Mouse (Mus musculus) yolk sac, embryonic 10.5 days (tissue): ENCODE results near the gene Rpp38.

Experiments used
- DNase-seq: peaks from one replicate; pipeline ENCODE4 v3.0.0-alpha.2; 2017; ENCODE audit warnings: low spot score

Rpp38 gene

GRCm38 (mm10) chr2:3285709-3286108, 46.7 kb downstream of the Rpp38 start:
- DNase-seq: no peak

- DNase-seq: no peak
Measured at GRCm38 (mm10) chr2:3285181-3285530, 47.3 kb downstream of the Rpp38 start.

GRCm38 (mm10) chr2:3284473-3285180, 47.8 kb downstream of the Rpp38 start:
- DNase-seq: peak; percentile 65

- peak; percentile 100 for DNase-seq
Measured at GRCm38 (mm10) chr2:3283602-3284472, 48.6 kb downstream of the Rpp38 start, which contains the start of gene Nmt2. Gene Nmt2, plus strand, starts transcription at chr2:3284212.

GRCm38 (mm10) chr2:3282866-3283601, 49.4 kb downstream of the Rpp38 start:
- DNase-seq: no peak

- no peak for DNase-seq
Measured at GRCm38 (mm10) chr2:3281311-3281710, 51.1 kb downstream of the Rpp38 start.
